Mouse (Mus musculus) E14TG2a.4 (cell line): ENCODE results near the gene Olfr561.

Source experiments
- CTCF ChIP-seq: conservative IDR thresholded peaks from 2 replicates; pipeline ENCODE4 v1.5.1; 2014; ENCODE audit warnings: low read length
- NANOG ChIP-seq: IDR thresholded peaks from 2 replicates; pipeline ENCODE4 v1.6.1; 2014; ENCODE audit warnings: borderline replicate concordance, low read length, mixed read lengths

DNA sequence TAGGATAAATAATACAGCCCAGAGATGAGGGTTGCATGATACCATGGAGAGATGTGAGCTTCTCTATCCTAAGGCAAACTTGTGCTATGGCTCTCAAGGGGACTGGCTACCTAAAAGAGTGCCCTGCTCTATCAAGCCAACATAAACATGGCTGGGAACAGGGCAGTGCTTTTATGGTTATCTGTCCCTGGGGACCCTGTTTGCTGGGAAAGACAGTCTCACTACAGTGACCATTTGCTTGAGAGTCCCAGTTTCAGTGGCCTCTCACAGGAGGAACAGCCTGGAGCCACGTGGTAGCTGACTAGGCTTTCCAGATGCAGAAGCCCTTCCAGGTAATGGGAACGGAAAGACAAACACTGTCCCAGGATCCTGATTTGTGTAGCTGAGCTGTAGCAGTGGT, 33.3 kb upstream of the Olfr561 start:
- TF ChIP-seq CTCF (no peak), NANOG (no peak)
